Mouse (Mus musculus): Measurements from ENCODE around the gene Gm281.
"Not testable (repeated sequence)": the region's sequence is repeated elsewhere in the genome, so short reads cannot be mapped to it uniquely, and the experiment has no call there.

The Gm281 gene

GRCm38 (mm10) chr14:13914387-13915082, at the start of gene Gm281:
TSS of gene Gm281 (minus strand) at chr14:13914478.
- no peak for DNase-seq

- DNase-seq, result no peak
Measured at GRCm38 (mm10) chr14:13963527-13963926, 49.2 kb upstream of the Gm281 start.

- no peak for DNase-seq
Measured at GRCm38 (mm10) chr14:13962476-13962875, 48.2 kb upstream of the Gm281 start.

GRCm38 (mm10) chr14:13961401-13962112, 47.3 kb upstream of the Gm281 start, which contains the start of the genes Atxn7 and Thoc7:
TSS of gene Atxn7 (plus strand) at chr14:13961440.
TSS of gene Thoc7 (minus strand) at chr14:13961852.
- DNase-seq, result peak; percentile 49 to 70

GRCm38 (mm10) chr14:13960482-13961325, 46.4 kb upstream of the Gm281 start:
- peak; percentile 75 to 82 for DNase-seq

GRCm38 (mm10) chr14:13960079-13960478, 45.8 kb upstream of the Gm281 start:
- DNase-seq, result peak; percentile 41

GRCm38 (mm10) chr14:13952151-13952550, 37.9 kb upstream of the Gm281 start:
- not testable (repeated sequence) for DNase-seq

GRCm38 (mm10) chr14:13950401-13950800, 36.1 kb upstream of the Gm281 start:
- peak in 1 of 2 experiments; percentile 28 for DNase-seq

- DNase-seq, result no peak
Measured at GRCm38 (mm10) chr14:13948345-13948744, 34.1 kb upstream of the Gm281 start.

GRCm38 (mm10) chr14:13944686-13945085, 30.4 kb upstream of the Gm281 start:
- no peak for DNase-seq

GRCm38 (mm10) chr14:13934052-13934371, 19.7 kb upstream of the Gm281 start:
- no peak for DNase-seq

- DNase-seq, result no peak
Measured at GRCm38 (mm10) chr14:13933290-13934051, 19.2 kb upstream of the Gm281 start.

- DNase-seq, result peak; percentile 58 to 63
Measured at GRCm38 (mm10) chr14:13917630-13918029, 3.4 kb upstream of the Gm281 start.

- no peak for DNase-seq
Measured at GRCm38 (mm10) chr14:13917208-13917607, 2.9 kb upstream of the Gm281 start.

GRCm38 (mm10) chr14:13915207-13915606, 929 bp upstream of the Gm281 start:
- no peak for DNase-seq

- no peak for DNase-seq
Measured at GRCm38 (mm10) chr14:13910148-13910547, 4.1 kb downstream of the Gm281 start.

GRCm38 (mm10) chr14:13907145-13907544, 7.1 kb downstream of the Gm281 start:
- DNase-seq, result no peak

- no peak for DNase-seq
Measured at GRCm38 (mm10) chr14:13906461-13906860, 7.8 kb downstream of the Gm281 start.

- peak; percentile 58 to 64 for DNase-seq
Measured at GRCm38 (mm10) chr14:13901611-13902067, 12.6 kb downstream of the Gm281 start.

GRCm38 (mm10) chr14:13895198-13895597, 19.1 kb downstream of the Gm281 start:
- no peak for DNase-seq

- no peak for DNase-seq
Measured at GRCm38 (mm10) chr14:13893748-13894147, 20.5 kb downstream of the Gm281 start.

GRCm38 (mm10) chr14:13861416-13861815, 52.9 kb downstream of the Gm281 start:
- DNase-seq, result no peak
